Mouse (Mus musculus): ENCODE measurements around the gene Tspan9. TPM values are rescaled to one million over a fixed set of nuclear protein-coding genes. Genes with fewer than 3 reads are reported as not detected.

Gene Tspan9
- polyA plus RNA-seq, 1 experiment from 2014 or later, result 71.7 TPM

DNA sequence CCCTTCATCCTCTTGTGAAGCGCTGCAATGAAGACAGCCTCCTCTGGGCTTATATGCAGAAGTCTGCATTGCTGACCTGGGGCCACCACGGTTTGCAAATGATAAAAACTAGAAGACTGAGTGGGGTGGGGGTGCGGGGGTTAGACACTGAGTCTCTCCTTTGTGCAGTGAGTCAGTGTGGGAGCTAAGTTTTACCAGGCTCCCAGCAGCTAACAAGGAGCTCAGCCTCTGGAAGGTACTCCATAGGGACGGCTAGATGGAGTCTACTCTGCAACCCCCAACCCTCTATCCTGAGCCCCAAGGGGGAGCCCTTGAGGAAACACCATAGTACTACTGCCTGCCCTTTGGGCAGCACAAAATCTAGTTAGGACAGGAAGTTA is 107.5 kb downstream of the Tspan9 start:
- Histone ChIP-seq H3K4me3 (ENCODE audit: low read depth, low read length) (peak overlapping the region; percentile 48), H3K27me3 (ENCODE audit: control insufficient read depth, insufficient read depth, low read length) (no peaks in the 10 kb centered on the region), H3K27ac (replicated peaks; ENCODE audit: low read depth, low read length) (no peak overlapping the region), H3K36me3 (replicated peaks; ENCODE audit: control insufficient read depth, insufficient read depth, low read depth, low read length) (no peaks in the 10 kb centered on the region), H3K9ac (replicated peaks; ENCODE audit: low read length) (peak overlapping the region; percentile 48), H3K4me2 (ENCODE audit: low read depth, low read length) (peak overlapping the region; percentile 99), H3K4me1 (ENCODE audit: control insufficient read depth, insufficient read depth, low read length) (peaks cover 10% of the 10 kb centered on the region), H3K9me3 (replicated peaks; ENCODE audit: control insufficient read depth, low read length) (no peaks in the 10 kb centered on the region)
- WGBS, result 4% methylated on average over 4 of the region's 4 CpGs
- ATAC-seq (replicated peaks; ENCODE audit: insufficient number of reproducible peaks, low FRiP score, low TSS enrichment, low read depth), result no peak
- peak; percentile 47 for DNase-seq (ENCODE audit: low spot score)

- Histone ChIP-seq H3K4me2 (ENCODE audit: low read depth, low read length) (peak overlapping the region; percentile 99), H3K27ac (replicated peaks; ENCODE audit: low read depth, low read length) (no peak overlapping the region; the same call in 1 of the 2 replicates), H3K4me1 (ENCODE audit: control insufficient read depth, insufficient read depth, low read length) (peaks cover 10% of the 10 kb centered on the region), H3K4me3 (ENCODE audit: low read depth, low read length) (peak overlapping the region; percentile 48), H3K27me3 (ENCODE audit: control insufficient read depth, insufficient read depth, low read length) (no peaks in the 10 kb centered on the region), H3K9ac (replicated peaks; ENCODE audit: low read length) (peak overlapping the region; percentile 48), H3K9me3 (replicated peaks; ENCODE audit: control insufficient read depth, low read length) (no peaks in the 10 kb centered on the region), H3K36me3 (replicated peaks; ENCODE audit: control insufficient read depth, insufficient read depth, low read depth, low read length) (no peaks in the 10 kb centered on the region)
- under 1% methylated on average over 33 of the region's 36 CpGs for WGBS
- ATAC-seq (replicated peaks; ENCODE audit: insufficient number of reproducible peaks, low FRiP score, low TSS enrichment, low read depth) (peak; percentile 36; the same call in 1 of the 2 replicates), DNase-seq (ENCODE audit: low spot score) (peak; percentile 55)
Observed at GRCm38 (mm10) chr6:128035250-128035929, 108.0 kb downstream of the Tspan9 start.

GRCm38 (mm10) chr6:128034317-128035249 is 108.8 kb downstream of the Tspan9 start:
- peaks cover 10% of the 10 kb centered on the region for H3K4me1 ChIP-seq (ENCODE audit: control insufficient read depth, insufficient read depth, low read length)
- no peaks in the 10 kb centered on the region for H3K27me3 ChIP-seq (ENCODE audit: control insufficient read depth, insufficient read depth, low read length)
- H3K9me3 ChIP-seq (replicated peaks; ENCODE audit: control insufficient read depth, low read length), result no peaks in the 10 kb centered on the region
- ATAC-seq (replicated peaks; ENCODE audit: insufficient number of reproducible peaks, low FRiP score, low TSS enrichment, low read depth), result peak; percentile 68
- H3K9ac ChIP-seq (replicated peaks; ENCODE audit: low read length), result peak overlapping the region; percentile 73
- WGBS, result under 1% methylated on average over 80 of the region's 80 CpGs
- H3K4me2 ChIP-seq (ENCODE audit: low read depth, low read length), result peak overlapping the region; percentile 99
- peak; percentile 94 for DNase-seq (ENCODE audit: low spot score)
- H3K36me3 ChIP-seq (replicated peaks; ENCODE audit: control insufficient read depth, insufficient read depth, low read depth, low read length), result no peaks in the 10 kb centered on the region
- H3K4me3 ChIP-seq (ENCODE audit: low read depth, low read length), result peak overlapping the region; percentile 48
- peak overlapping the region; percentile 47 for H3K27ac ChIP-seq (replicated peaks; ENCODE audit: low read depth, low read length)

DNA sequence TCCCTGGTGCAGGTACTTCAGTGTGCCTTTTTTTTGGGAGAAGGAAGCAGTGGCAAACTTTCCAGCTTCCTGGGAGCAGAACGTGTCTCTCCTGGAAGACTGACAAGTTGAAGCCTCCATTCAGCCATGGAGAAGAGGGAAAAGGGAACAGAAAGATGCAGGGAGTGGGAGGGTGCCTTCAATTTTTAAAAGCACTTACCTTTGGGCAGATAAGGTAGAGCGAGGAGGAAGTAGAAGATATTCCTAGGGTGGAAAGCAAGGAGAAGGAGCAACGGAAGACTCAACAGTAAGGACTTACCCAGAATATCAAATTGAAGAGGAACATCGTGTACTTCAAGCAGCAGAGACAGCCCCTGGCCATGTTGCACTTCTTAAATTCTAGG is 109.5 kb downstream of the Tspan9 start:
- Histone ChIP-seq H3K27me3 (ENCODE audit: control insufficient read depth, insufficient read depth, low read length) (no peaks in the 10 kb centered on the region), H3K4me3 (ENCODE audit: low read depth, low read length) (peak overlapping the region; percentile 48), H3K36me3 (replicated peaks; ENCODE audit: control insufficient read depth, insufficient read depth, low read depth, low read length) (no peaks in the 10 kb centered on the region), H3K4me1 (ENCODE audit: control insufficient read depth, insufficient read depth, low read length) (peaks cover 10% of the 10 kb centered on the region), H3K9me3 (replicated peaks; ENCODE audit: control insufficient read depth, low read length) (no peaks in the 10 kb centered on the region), H3K27ac (replicated peaks; ENCODE audit: low read depth, low read length) (no peak overlapping the region), H3K9ac (replicated peaks; ENCODE audit: low read length) (peak overlapping the region; percentile 73), H3K4me2 (ENCODE audit: low read depth, low read length) (peak overlapping the region; percentile 99)
- WGBS, result 3% methylated on average over 4 of the region's 4 CpGs
- DNase-seq (ENCODE audit: low spot score) (no peak), ATAC-seq (replicated peaks; ENCODE audit: insufficient number of reproducible peaks, low FRiP score, low TSS enrichment, low read depth) (no peak)

GRCm38 (mm10) chr6:128033172-128033867 is 110.1 kb downstream of the Tspan9 start:
- ATAC-seq (replicated peaks; ENCODE audit: insufficient number of reproducible peaks, low FRiP score, low TSS enrichment, low read depth) (no peak), DNase-seq (ENCODE audit: low spot score) (no peak)
- no peaks in the 10 kb centered on the region for H3K27me3 ChIP-seq (ENCODE audit: control insufficient read depth, insufficient read depth, low read length)
- H3K27ac ChIP-seq (replicated peaks; ENCODE audit: low read depth, low read length), result no peak overlapping the region
- H3K9me3 ChIP-seq (replicated peaks; ENCODE audit: control insufficient read depth, low read length), result no peaks in the 10 kb centered on the region
- peak overlapping the region; percentile 99 for H3K4me2 ChIP-seq (ENCODE audit: low read depth, low read length)
- H3K4me3 ChIP-seq (ENCODE audit: low read depth, low read length), result peak overlapping the region; percentile 48
- 27% methylated on average over 11 of the region's 11 CpGs for WGBS
- no peak overlapping the region; the same call in 1 of the 2 replicates for H3K9ac ChIP-seq (replicated peaks; ENCODE audit: low read length)
- H3K4me1 ChIP-seq (ENCODE audit: control insufficient read depth, insufficient read depth, low read length), result peaks cover 7% of the 10 kb centered on the region
- H3K36me3 ChIP-seq (replicated peaks; ENCODE audit: control insufficient read depth, insufficient read depth, low read depth, low read length), result no peaks in the 10 kb centered on the region

DNA sequence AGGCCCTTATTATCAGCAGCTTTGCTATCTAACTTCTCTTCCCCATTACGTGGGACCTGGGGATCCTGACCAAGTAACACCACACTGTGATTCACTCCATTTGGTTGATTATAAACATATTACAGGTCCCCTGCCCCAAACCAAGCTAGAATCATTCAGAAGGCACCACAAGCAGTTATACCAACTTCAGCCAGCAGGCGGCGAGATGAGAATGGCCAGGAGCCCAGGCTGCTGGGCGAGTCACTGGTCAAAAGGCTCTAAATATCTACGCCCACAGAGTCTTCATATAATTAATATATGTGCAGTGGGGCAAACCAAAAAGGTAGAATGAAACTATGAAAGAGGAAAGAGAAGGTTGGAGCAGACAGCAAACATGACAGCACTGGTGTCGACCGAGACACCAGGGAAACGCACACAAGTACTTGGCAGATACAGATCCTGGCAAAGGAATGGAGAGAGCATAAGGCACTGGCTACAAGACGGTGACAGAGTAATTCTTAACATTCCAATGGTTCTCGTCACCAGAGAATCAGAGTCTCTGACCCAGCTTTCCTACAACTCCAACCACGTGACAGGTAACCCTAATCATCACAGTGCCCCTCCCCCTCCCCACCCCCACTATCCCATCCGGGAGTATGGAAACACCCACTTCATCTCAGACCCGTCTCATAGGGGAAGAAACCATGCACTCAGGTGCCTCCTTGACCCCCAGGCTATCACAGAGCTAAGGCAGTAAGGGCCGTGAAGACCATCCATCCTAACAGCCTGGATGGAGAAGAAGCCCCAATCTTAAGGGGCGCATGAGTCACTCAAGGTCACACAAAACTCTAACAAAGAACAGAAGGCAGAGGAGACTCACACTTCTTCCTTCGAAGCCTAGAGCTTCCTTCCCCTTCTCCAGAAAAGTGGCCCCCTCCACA is 110.9 kb downstream of the Tspan9 start:
- Histone ChIP-seq H3K4me3 (ENCODE audit: low read depth, low read length) (no peak overlapping the region), H3K4me2 (ENCODE audit: low read depth, low read length) (peak overlapping the region; percentile 13; the same call in 1 of the 2 replicates), H3K9me3 (replicated peaks; ENCODE audit: control insufficient read depth, low read length) (no peaks in the 10 kb centered on the region), H3K36me3 (replicated peaks; ENCODE audit: control insufficient read depth, insufficient read depth, low read depth, low read length) (no peaks in the 10 kb centered on the region), H3K27me3 (ENCODE audit: control insufficient read depth, insufficient read depth, low read length) (no peaks in the 10 kb centered on the region), H3K4me1 (ENCODE audit: control insufficient read depth, insufficient read depth, low read length) (peaks cover 6% of the 10 kb centered on the region), H3K9ac (replicated peaks; ENCODE audit: low read length) (no peak overlapping the region), H3K27ac (replicated peaks; ENCODE audit: low read depth, low read length) (no peak overlapping the region)
- DNase-seq (ENCODE audit: low spot score) (peak; percentile 91), ATAC-seq (replicated peaks; ENCODE audit: insufficient number of reproducible peaks, low FRiP score, low TSS enrichment, low read depth) (no peak)
- 32% methylated on average over 16 of the region's 16 CpGs for WGBS

- H3K27me3 ChIP-seq (ENCODE audit: control insufficient read depth, insufficient read depth, low read length), result no peaks in the 10 kb centered on the region
- WGBS, result 59% methylated on average over 2 of the region's 2 CpGs
- ATAC-seq (replicated peaks; ENCODE audit: insufficient number of reproducible peaks, low FRiP score, low TSS enrichment, low read depth) (no peak), DNase-seq (ENCODE audit: low spot score) (no peak)
- H3K27ac ChIP-seq (replicated peaks; ENCODE audit: low read depth, low read length), result no peak overlapping the region
- H3K4me1 ChIP-seq (ENCODE audit: control insufficient read depth, insufficient read depth, low read length), result peaks cover 6% of the 10 kb centered on the region
- no peaks in the 10 kb centered on the region for H3K9me3 ChIP-seq (replicated peaks; ENCODE audit: control insufficient read depth, low read length)
- H3K4me3 ChIP-seq (ENCODE audit: low read depth, low read length), result no peak overlapping the region
- H3K4me2 ChIP-seq (ENCODE audit: low read depth, low read length), result no peak overlapping the region
- H3K36me3 ChIP-seq (replicated peaks; ENCODE audit: control insufficient read depth, insufficient read depth, low read depth, low read length), result no peaks in the 10 kb centered on the region
- H3K9ac ChIP-seq (replicated peaks; ENCODE audit: low read length), result no peak overlapping the region
Observed at GRCm38 (mm10) chr6:128031584-128031983, 111.8 kb downstream of the Tspan9 start.
